Mouse (Mus musculus) lung, embryonic 15.5 days (tissue): Measurements from ENCODE around the gene Dnajc16. TPM values are rescaled to one million over a fixed set of nuclear protein-coding genes. Genes with fewer than 3 reads are reported as not detected.
A peak's percentile ranks its signal among the peaks of the same experiment; 100 is the strongest.

ENCODE experiments used
- ATAC-seq: fragments of 200-750 bp; cut with Nextera tagmentation; 2 replicates; pipeline ENCODE4 v1.8.0; 2017; ENCODE audit warnings: moderate number of reproducible peaks, borderline replicate concordance; ENCODE audit not compliant: low FRiP score, low TSS enrichment; ENCODE audit errors: extremely low read depth
- H3K27ac ChIP-seq: fragments of 300-500 bp; sonication (generic); 2 replicates; pipeline ENCODE4 v1.5.1; 2015; ENCODE audit warnings: moderate library complexity, mild to moderate bottlenecking, inconsistent platforms
- H3K27me3 ChIP-seq: fragments of 300-500 bp; sonication (generic); 2 replicates; pipeline ENCODE4 v1.6.1; 2015; ENCODE audit warnings: inconsistent platforms
- H3K36me3 ChIP-seq: fragments of 300-500 bp; sonication (generic); 2 replicates; pipeline ENCODE4 v1.6.1; 2015; ENCODE audit warnings: inconsistent platforms
- H3K4me1 ChIP-seq: fragments of 300-500 bp; sonication (generic); 2 replicates; pipeline ENCODE4 v1.6.1; 2015; ENCODE audit warnings: inconsistent platforms
- H3K4me2 ChIP-seq: fragments of 300-500 bp; sonication (generic); 2 replicates; pipeline ENCODE4 v1.6.1; 2015; ENCODE audit warnings: inconsistent platforms, mild to moderate bottlenecking, moderate library complexity
- H3K4me3 ChIP-seq: fragments of 300-500 bp; sonication (generic); 2 replicates; pipeline ENCODE4 v1.5.1; 2015; ENCODE audit warnings: mild to moderate bottlenecking, inconsistent platforms
- H3K9ac ChIP-seq: fragments of 300-500 bp; sonication (generic); 2 replicates; pipeline ENCODE4 v1.6.1; 2015; ENCODE audit warnings: inconsistent platforms
- H3K9me3 ChIP-seq: fragments of 300-500 bp; sonication (generic); 2 replicates; pipeline ENCODE4 v1.6.1; 2016; ENCODE audit warnings: inconsistent platforms
- WGBS: fragments of 180-500 bp; shearing (Covaris S2); methylation state at CpG from one replicate; pipeline ENCODE4 v1.1.7; 2015; 5-methylcytosine and 5-hydroxymethylcytosine counted together
- polyA plus RNA-seq: library from polyadenylated mRNA; unstranded; fragments of >200 nt; fragmentation: Nextera tagmentation; extraction: Ambion mirVana; gene quantifications from 2 replicates; pipeline ENCODE4 v1.2.1, GENCODE M21; 2015

The Dnajc16 gene
- polyA plus RNA-seq, 1 experiment from 2014 or later = 4.9 TPM

DNA sequence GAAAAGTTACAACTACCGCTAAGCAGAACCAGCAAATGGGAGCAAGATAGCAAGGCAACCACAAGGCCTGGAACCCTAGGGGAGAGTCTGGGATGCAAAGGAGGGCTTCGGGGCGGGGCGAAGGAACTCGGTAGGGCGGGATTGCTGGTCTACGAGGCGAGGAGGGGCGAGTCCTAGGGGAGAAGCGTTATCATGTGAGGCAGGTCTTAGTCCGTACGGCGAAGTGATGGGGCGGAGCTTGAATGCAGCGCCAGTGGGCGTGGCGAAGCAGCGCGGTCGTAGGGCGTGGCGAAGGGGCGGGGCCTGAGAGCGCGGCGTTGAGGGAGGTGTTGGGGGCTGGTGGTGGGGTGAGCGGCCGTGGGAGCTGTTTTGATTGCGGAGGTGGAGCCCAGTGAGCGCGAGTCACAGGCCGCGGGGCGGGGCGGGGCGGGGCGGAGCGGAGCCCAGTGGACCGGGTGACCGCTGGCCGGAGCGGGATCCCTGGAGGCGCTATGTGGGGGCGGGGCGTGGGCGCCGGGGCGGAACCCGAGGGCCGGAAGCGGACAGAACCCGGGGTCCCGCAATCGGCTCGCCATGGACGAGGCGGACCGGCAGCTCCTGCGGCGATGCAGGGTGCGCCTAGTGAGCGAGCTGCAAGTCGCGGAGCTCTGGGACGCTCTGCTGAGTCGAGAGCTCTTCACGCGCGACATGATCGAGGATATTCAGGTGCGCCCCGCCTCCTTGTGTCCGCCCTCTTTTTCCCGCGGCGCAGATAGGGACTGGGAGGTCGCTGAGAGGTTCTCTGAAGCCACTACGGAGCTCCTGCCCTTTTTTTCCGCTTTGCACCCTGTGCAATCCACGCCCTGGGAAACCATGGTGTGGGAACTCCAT is 2.8 kb upstream of the Dnajc16 start, which contains the start of gene Casp9:
Casp9 (plus strand) TSS at position 331 of the 870 bp plus-strand sequence.
- Histone ChIP-seq H3K9ac (peak within 1 kb of the TSS; percentile 66), H3K27ac (peak within 1 kb of the TSS; percentile 95), H3K4me3 (peak within 1 kb of the TSS; percentile 67), H3K4me2 (peak within 1 kb of the TSS; percentile 61), H3K27me3 (no peaks in the 10 kb centered on the region), H3K4me1 (peaks cover 35% of the 10 kb centered on the region), H3K36me3 (no peaks in the 10 kb centered on the region; the same call in 1 of the 2 replicates), H3K9me3 (no peaks in the 10 kb centered on the region)
- under 1% methylated on average over 80 of the region's 80 CpGs for WGBS
- peak; percentile 86 for ATAC-seq

DNA sequence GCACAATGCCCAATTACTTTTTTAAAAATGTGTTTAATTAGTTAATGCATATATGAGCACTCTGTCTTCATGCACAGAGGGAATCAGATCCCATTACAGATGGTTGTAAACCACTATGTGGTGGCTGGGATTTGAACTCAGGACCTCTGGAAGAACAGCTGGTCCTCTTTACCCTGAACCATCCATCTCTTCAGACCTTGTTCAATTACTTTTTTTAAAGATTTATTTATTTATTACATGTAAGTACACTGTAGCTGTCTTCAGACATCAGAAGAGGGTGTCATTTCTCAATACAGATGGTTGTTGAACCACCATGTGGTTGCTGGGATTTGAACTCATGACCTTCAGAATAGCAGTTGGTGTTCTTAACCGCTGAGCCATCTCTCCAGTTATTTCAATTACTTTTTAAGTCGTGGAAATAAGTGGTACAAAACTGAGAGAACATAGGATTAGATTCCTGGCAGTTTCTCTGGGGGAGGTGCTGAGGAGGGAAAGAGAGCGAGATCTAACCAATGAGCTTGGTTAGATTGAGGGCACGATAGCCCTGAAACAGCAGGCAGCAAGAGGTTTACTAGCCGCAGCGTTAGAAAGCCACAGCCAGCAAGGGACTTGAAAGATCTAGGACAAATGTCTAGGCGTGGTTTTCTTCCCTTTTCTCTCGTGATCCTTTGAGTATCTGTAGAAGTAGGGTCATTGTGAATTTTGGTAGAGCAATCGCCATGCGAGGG is 2.0 kb upstream of the Dnajc16 start:
- Histone ChIP-seq H3K4me1 (peaks cover 35% of the 10 kb centered on the region), H3K36me3 (no peaks in the 10 kb centered on the region; the same call in 1 of the 2 replicates), H3K4me2 (peak overlapping the region; percentile 61), H3K27ac (peak overlapping the region; percentile 95), H3K9ac (0 out of 2 replicates have a peak overlapping the region, but pooled peaks have one; percentile 66), H3K9me3 (no peaks in the 10 kb centered on the region), H3K4me3 (peak overlapping the region; percentile 67), H3K27me3 (no peaks in the 10 kb centered on the region)
- WGBS = 9% methylated on average over 10 of the region's 10 CpGs
- ATAC-seq = no peak

DNA sequence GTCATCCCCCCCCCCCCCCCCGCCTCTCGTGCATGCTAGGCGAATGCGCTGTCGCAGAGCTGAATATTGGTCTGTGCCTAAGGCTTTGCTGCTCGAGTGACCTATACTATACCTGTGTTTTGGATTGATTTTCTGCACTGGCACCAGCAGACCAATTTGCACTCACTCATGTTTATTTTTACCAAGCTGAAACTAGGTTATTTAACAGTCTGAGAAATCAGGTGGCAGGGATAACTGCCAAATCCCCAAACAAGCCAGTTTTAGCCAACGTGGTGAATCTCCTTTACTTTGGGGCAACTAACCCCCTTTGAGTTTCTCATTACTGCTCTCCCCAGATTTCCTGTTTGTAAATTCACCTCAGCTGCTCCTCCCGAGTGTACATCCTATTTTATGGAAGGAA is 1.2 kb upstream of the Dnajc16 start:
- Histone ChIP-seq H3K36me3 (no peaks in the 10 kb centered on the region), H3K27me3 (no peaks in the 10 kb centered on the region), H3K9ac (no peak overlapping the region), H3K9me3 (no peaks in the 10 kb centered on the region), H3K27ac (no peak overlapping the region), H3K4me3 (no peak overlapping the region), H3K4me2 (no peak overlapping the region), H3K4me1 (peaks cover 35% of the 10 kb centered on the region)
- WGBS = 76% methylated on average over 8 of the region's 8 CpGs
- no peak for ATAC-seq

DNA sequence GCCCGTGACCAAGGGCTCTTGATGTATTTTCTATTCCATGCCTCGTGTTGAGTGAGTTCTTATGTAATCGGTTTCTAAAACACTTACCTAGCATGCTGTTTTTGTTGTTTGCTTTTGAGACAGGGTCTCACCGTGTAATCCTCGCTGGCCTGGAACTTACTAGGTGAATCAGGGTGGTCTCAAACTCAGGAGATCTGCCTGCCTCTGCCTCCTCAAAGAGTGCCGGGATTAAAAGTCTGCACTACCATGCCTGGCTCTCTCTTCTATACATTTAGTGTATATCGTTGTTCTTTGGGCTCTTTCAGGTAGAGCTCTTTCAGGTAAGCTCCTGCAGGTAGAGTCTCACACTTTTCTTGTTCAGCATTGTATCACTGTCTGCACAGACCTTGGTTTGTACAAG is 755 bp upstream of the Dnajc16 start:
- Histone ChIP-seq H3K4me1 (peaks cover 37% of the 10 kb centered on the region), H3K9ac (no peak overlapping the region), H3K4me3 (no peak overlapping the region), H3K36me3 (no peaks in the 10 kb centered on the region), H3K4me2 (peak overlapping the region; percentile 71; the same call in 1 of the 2 replicates), H3K27me3 (no peaks in the 10 kb centered on the region), H3K9me3 (no peaks in the 10 kb centered on the region), H3K27ac (no peak overlapping the region)
- ATAC-seq = no peak
- 82% methylated on average over 7 of the region's 7 CpGs for WGBS

DNA sequence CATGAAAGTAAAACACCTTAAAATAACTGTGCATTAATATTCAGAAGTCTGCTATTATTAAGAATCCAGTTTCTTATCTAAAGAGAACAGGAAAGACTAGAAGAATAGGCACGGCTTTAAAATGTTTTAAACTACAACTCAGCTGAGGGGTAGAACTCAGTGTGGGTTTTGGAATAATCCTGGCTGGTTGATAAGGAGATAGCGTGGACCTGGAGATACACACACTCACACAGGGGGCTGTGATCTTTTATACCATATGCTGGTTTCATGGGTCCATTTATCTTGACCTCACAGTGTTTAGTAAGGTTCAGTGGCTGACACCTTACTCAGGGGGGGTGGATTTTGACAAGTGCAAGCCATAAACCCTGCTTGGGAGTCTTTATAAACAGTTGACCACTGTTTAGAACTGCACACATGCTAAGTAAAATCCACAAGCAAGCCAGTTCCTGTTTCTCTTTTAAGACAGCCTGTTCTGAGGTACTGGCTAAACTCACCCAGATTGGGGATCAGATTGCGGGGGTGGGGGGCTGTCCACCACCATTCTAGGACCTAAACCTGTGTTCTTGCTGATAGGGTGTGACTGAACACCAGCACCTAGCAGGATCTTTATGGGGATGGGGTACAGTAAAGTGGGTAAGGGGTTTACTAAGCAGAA is 1.0 kb downstream of the Dnajc16 start:
- Histone ChIP-seq H3K36me3 (no peaks in the 10 kb centered on the region), H3K4me2 (peak overlapping the region; percentile 71), H3K27me3 (no peaks in the 10 kb centered on the region), H3K27ac (peak overlapping the region; percentile 76; the same call in 1 of the 2 replicates), H3K9ac (peak overlapping the region; percentile 92), H3K4me3 (peak overlapping the region; percentile 80), H3K4me1 (peaks cover 40% of the 10 kb centered on the region), H3K9me3 (no peaks in the 10 kb centered on the region)
- ATAC-seq = no peak
- 37% methylated on average over 3 of the region's 3 CpGs for WGBS

DNA sequence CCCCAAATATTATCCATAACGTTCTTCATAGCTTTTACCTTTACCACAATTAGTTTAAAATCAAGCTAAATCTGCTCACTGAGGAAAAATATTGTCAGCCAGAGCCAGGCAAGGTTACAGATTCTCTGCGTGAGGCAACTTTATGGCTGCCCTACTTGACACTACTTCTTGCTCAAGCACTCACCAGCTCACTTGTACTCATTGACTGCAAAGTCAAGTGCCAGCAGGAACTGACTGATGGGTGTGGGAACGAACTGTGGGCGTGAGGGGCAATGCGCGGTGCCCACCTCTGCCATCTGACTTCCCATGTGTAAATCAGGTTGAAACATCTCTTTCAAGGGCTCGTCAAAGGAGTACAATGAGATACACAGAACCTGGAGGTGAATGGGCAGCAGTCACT is 3.3 kb downstream of the Dnajc16 start:
- no peak overlapping the region for H3K9ac ChIP-seq
- H3K27me3 ChIP-seq = no peaks in the 10 kb centered on the region
- ATAC-seq = no peak
- 72% methylated on average over 7 of the region's 7 CpGs for WGBS
- H3K9me3 ChIP-seq = no peaks in the 10 kb centered on the region
- no peak overlapping the region for H3K4me3 ChIP-seq
- peaks cover 20% of the 10 kb centered on the region for H3K36me3 ChIP-seq
- H3K27ac ChIP-seq = peak overlapping the region; percentile 60
- H3K4me1 ChIP-seq = peaks cover 27% of the 10 kb centered on the region
- H3K4me2 ChIP-seq = no peak overlapping the region

DNA sequence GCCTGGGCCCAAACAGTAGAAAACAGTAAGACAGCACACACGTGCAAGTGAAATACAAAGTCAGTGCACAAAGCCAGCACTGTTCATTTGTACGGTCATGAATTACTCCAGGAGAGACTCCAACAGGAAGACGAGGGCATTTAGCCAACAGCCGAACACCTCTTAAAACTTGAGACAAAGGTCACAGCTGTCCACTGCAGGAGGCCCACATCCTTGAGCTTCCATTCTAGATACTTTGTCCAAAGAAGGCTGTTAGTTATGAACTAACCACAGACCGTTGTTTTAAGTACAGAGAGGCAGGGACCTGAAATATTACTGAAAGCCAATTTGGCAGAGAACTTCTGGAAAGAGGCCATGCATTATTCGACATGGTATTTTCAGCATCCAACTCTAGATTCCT is 3.7 kb downstream of the Dnajc16 start:
- no peak overlapping the region for H3K9ac ChIP-seq
- no peak for ATAC-seq
- peak overlapping the region; percentile 60 for H3K27ac ChIP-seq
- 48% methylated on average over 6 of the region's 6 CpGs for WGBS
- no peaks in the 10 kb centered on the region for H3K9me3 ChIP-seq
- peaks cover 27% of the 10 kb centered on the region for H3K4me1 ChIP-seq
- no peak overlapping the region for H3K4me3 ChIP-seq
- peaks cover 21% of the 10 kb centered on the region for H3K36me3 ChIP-seq
- no peaks in the 10 kb centered on the region for H3K27me3 ChIP-seq
- no peak overlapping the region for H3K4me2 ChIP-seq

DNA sequence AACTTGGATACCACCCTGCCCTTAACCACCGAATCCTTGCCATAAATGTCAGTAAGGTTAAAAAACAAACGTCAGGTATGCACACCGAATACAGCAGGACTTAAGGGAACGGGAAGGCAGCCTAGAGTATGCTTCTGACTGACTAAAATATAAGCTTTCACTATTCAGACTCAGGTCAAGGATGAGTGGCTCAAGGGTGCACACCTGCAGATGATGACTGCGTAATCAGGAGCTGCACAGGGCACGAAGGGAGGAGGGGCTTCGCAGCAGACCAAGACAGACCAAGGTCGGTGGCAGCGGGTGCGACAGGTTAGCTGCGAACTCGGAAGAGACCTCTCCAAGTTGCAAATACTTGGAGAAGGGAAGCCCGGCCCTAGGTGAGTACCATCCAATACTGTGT is 4.6 kb downstream of the Dnajc16 start:
- Histone ChIP-seq H3K4me3 (no peak overlapping the region), H3K4me2 (no peak overlapping the region; the same call in 1 of the 2 replicates), H3K36me3 (peaks cover 30% of the 10 kb centered on the region), H3K27ac (peak overlapping the region; percentile 60), H3K9ac (no peak overlapping the region), H3K4me1 (peaks cover 24% of the 10 kb centered on the region), H3K9me3 (no peaks in the 10 kb centered on the region), H3K27me3 (no peaks in the 10 kb centered on the region)
- ATAC-seq = no peak
- 59% methylated on average over 13 of the region's 13 CpGs for WGBS

DNA sequence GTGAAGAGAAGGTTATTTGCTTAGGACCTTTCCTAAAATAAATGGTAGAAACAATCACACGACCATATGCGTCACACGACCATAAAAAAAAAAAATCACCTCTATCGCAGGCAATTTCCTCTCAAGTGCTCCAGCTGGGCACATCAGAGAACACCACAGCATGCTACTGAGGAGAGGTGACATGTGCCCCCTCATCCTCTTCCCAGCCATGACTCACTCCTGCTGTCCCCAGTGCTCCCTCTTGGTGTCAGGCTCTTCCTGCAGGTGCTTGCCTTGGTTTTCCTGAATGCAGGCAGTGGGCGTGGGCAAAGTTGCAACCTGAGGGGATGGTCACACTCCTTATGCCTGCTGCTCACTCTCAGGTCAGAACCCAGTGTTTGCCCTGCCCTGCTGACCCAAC is 5.9 kb downstream of the Dnajc16 start:
- Histone ChIP-seq H3K36me3 (peaks cover 40% of the 10 kb centered on the region), H3K27me3 (no peaks in the 10 kb centered on the region), H3K9me3 (no peaks in the 10 kb centered on the region), H3K9ac (no peak overlapping the region), H3K4me3 (no peak overlapping the region), H3K27ac (no peak overlapping the region), H3K4me2 (no peak overlapping the region), H3K4me1 (peaks cover 19% of the 10 kb centered on the region)
- no peak for ATAC-seq
- WGBS = 78% methylated on average over 5 of the region's 5 CpGs

DNA sequence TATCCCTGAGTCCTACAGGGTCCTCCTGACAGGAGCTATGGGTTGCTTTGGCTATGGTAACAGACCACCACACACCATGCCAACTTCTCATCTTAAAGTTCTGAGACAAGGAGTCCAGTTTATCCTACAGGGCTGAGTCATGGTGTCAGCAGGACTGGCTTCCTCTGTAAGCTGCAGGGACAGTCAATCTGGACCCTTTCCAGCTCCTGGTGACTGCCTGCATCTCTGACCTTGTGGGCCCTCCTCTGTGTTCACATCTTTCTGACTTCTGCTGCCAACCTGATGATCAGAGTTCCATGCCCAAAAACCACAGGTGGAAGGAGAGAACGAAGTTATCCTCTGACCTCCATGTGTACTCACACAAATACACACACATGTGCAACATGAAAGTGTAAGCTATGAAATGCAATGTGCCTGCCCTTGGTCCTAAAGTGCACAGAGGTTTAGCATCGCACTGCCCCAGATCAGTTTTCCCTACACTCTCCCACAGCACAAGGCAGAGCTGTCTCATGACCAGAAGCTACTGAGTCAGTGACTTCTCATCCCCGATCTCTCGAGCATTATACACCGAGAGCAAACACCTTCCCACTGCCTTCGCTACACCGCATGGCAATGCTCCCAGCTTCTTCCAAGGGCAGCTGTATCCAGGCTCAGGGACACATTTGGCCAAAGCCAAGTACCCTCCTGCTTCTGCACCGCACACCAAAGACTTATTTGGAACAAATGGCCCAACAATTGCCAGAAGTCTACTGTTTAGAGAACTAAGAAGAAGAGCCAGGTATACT is 9.3 kb downstream of the Dnajc16 start:
- Histone ChIP-seq H3K4me3 (no peak overlapping the region), H3K36me3 (peaks cover 48% of the 10 kb centered on the region), H3K4me1 (peaks cover 9% of the 10 kb centered on the region; the same call in 1 of the 2 replicates), H3K9ac (no peak overlapping the region), H3K9me3 (no peaks in the 10 kb centered on the region), H3K27ac (no peak overlapping the region), H3K4me2 (no peak overlapping the region), H3K27me3 (no peaks in the 10 kb centered on the region)
- no peak for ATAC-seq
- 96% methylated on average over 8 of the region's 8 CpGs for WGBS

DNA sequence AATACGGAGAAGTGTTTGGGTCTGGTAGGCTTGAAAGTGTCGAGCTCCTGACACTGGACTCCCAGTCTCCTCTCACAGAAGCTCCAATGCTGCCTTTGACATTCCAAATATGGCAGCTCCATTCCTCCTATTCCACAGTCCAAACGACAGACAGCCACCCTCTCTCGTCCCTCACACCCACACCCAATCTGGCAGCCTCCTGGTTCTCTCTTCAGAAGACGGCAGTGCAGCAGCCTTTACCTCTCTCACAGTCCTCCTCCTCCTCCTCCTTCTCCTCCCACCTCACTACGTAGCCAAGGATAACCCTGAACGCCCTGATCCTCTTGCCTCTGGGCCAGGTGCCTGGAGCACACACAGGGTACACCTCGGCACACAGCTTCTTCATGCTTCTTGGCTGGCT is 10.9 kb downstream of the Dnajc16 start:
- H3K4me2 ChIP-seq = no peak overlapping the region
- H3K9ac ChIP-seq = no peak overlapping the region
- H3K4me1 ChIP-seq = no peaks in the 10 kb centered on the region
- no peaks in the 10 kb centered on the region for H3K27me3 ChIP-seq
- no peak overlapping the region for H3K27ac ChIP-seq
- H3K4me3 ChIP-seq = no peak overlapping the region
- WGBS = 76% methylated on average over 8 of the region's 8 CpGs
- peaks cover 62% of the 10 kb centered on the region for H3K36me3 ChIP-seq
- no peak for ATAC-seq
- H3K9me3 ChIP-seq = no peaks in the 10 kb centered on the region
